Mouse (Mus musculus) lung, postnatal 0 days (tissue): Measurements from ENCODE around the gene Ppp2r5d.

Experiments
- CTCF ChIP-seq: IDR thresholded peaks from 2 replicates; pipeline ENCODE4 v1.5.1; 2016; ENCODE audit warnings: antibody characterized with exemption, mild to moderate bottlenecking
- EP300 ChIP-seq: IDR thresholded peaks from 2 replicates; pipeline ENCODE4 v1.6.1; 2016; ENCODE audit warnings: antibody characterized with exemption, mild to moderate bottlenecking, control low read depth

DNA sequence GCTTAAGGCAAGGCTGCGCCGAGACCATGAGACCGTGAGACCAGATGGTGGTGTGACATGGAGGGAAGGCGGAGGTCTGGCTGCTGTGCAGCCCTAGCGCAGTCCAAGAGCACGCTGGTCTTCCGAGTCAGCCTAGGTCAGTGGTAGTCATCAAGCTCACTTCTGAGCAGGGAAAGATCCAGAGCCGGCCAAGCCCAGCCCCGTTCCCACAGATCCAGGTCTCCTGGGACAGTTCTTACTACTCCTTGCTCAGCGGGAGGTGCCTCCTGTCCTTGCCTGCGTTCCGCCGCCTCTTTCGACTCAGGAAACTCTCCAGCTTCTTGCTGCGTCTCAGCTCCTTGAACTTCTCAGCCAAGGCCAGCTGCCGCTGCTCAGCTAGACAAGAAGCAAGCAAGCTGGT is 37.2 kb downstream of the Ppp2r5d start:
- TF ChIP-seq CTCF (no peak), EP300 (no peak)
